ENCODE assay signal across 8 mouse cellular contexts in genomic region chr19:6464306-6465071, GRCm38 (mm10). TPM values are rescaled to one million over a fixed set of nuclear protein-coding genes. Genes with fewer than 3 reads are reported as not detected.
DNase-seq lines count a peak whose midpoint lies in the region; ATAC-seq and TF ChIP-seq lines count a peak whose summit lies in the region.

No protein-coding gene starts in this region.

- no peak overlapping the region for H3K27ac ChIP-seq in lung, embryonic 16.5 days (ENCODE audit: low read length)
- H3K27ac ChIP-seq in forebrain, embryonic 13.5 days: peak overlapping the region; percentile 42
- H3K27ac ChIP-seq in left cerebral cortex, adult 2 months: no peak overlapping the region; the same call in 1 of the 2 replicates
- no peak overlapping the region for H3K27ac ChIP-seq in liver, postnatal 0 days (ENCODE audit: low read depth)
- no peak overlapping the region for H3K27ac ChIP-seq in gastrocnemius, adult 2 months

- intact Hi-C loops in left cerebral cortex, adult 2 months (cut with DNase I): loop anchor here (2.0 kb wide), 1 partner anchor 44 kb away; no protein-coding TSS in a partner anchor
- intact Hi-C loops in gastrocnemius, adult 2 months (cut with DNase I): no loop called here

- DNase-seq in lung, postnatal 36 days: no peak
- peak; percentile 54 to 67 for DNase-seq in left cerebral cortex, adult 2 months (ENCODE audit: extremely low spot score in 1 of 2, low spot score in 2 of 2)
- peak; percentile 73 to 82 for DNase-seq in right cerebral cortex, postnatal 36 days (ENCODE audit: low spot score in 2 of 2)
- no peak for DNase-seq in liver, postnatal 0 days
- no peak for DNase-seq in B cell, adult 2 months
- no peak for DNase-seq in gastrocnemius, adult 2 months

- H3K4me2 ChIP-seq in lung, embryonic 16.5 days (ENCODE audit: low read depth, low read length): no peak overlapping the region
- no peak overlapping the region for H3K4me2 ChIP-seq in forebrain, embryonic 13.5 days
- no peak overlapping the region for H3K4me2 ChIP-seq in liver, postnatal 0 days (ENCODE audit: low read depth, low read length)

- no peak overlapping the region for H3K9ac ChIP-seq in lung, embryonic 16.5 days (ENCODE audit: low read length)
- H3K9ac ChIP-seq in forebrain, embryonic 13.5 days: 0 out of 2 replicates have a peak overlapping the region, but pooled peaks have one; percentile 30
- H3K9ac ChIP-seq in liver, postnatal 0 days (replicated peaks): no peak overlapping the region

- no peak; the same call in 1 of the 2 replicates for TF ChIP-seq CTCF in left cerebral cortex, adult 2 months (IDR thresholded peaks at IDR 0.05)
- no peak for TF ChIP-seq CTCF in liver, postnatal 0 days (IDR thresholded peaks at IDR 0.05; ENCODE audit: low read depth)
- TF ChIP-seq CTCF in gastrocnemius, adult 2 months (IDR thresholded peaks at IDR 0.05): no peak; the same call in 1 of the 2 replicates

- H3K27me3 ChIP-seq in lung, embryonic 16.5 days (ENCODE audit: control insufficient read depth, insufficient read depth, low read depth, low read length): no peaks in the 10 kb centered on the region
- H3K27me3 ChIP-seq in forebrain, embryonic 13.5 days: no peaks in the 10 kb centered on the region
- no peaks in the 10 kb centered on the region for H3K27me3 ChIP-seq in liver, postnatal 0 days (ENCODE audit: insufficient read depth, low read length)

- no peaks in the 10 kb centered on the region for H3K4me1 ChIP-seq in lung, embryonic 16.5 days (replicated peaks; ENCODE audit: control insufficient read depth, insufficient read depth, low read length)
- H3K4me1 ChIP-seq in forebrain, embryonic 13.5 days: peaks cover 28% of the 10 kb centered on the region
- H3K4me1 ChIP-seq in liver, postnatal 0 days (ENCODE audit: insufficient read depth): no peaks in the 10 kb centered on the region

- peak; percentile 43; the same call in 1 of the 2 replicates for ATAC-seq in lung, embryonic 16.5 days (ENCODE audit: low read depth)
- peak; percentile 51 for ATAC-seq in forebrain, embryonic 13.5 days
- ATAC-seq in liver, postnatal 0 days: no peak

- H3K4me3 ChIP-seq in lung, embryonic 16.5 days (ENCODE audit: low read length): no peak overlapping the region
- H3K4me3 ChIP-seq in forebrain, embryonic 13.5 days: no peak overlapping the region
- H3K4me3 ChIP-seq in left cerebral cortex, adult 2 months: no peak overlapping the region
- no peak overlapping the region for H3K4me3 ChIP-seq in liver, postnatal 0 days (ENCODE audit: low read depth, low read length)
- H3K4me3 ChIP-seq in gastrocnemius, adult 2 months: no peak overlapping the region

- TF ChIP-seq EP300 in liver, postnatal 0 days (IDR thresholded peaks at IDR 0.05; ENCODE audit: low read depth): no peak

- 44% methylated on average over 10 of the region's 10 CpGs for WGBS in lung, embryonic 16.5 days
- WGBS in forebrain, embryonic 13.5 days: 46% methylated on average over 10 of the region's 10 CpGs
- WGBS in liver, postnatal 0 days (ENCODE audit: insufficient replicate concordance): 52% methylated on average over 10 of the region's 10 CpGs

- H3K9me3 ChIP-seq in lung, embryonic 16.5 days (ENCODE audit: control insufficient read depth, low read length): no peaks in the 10 kb centered on the region
- H3K9me3 ChIP-seq in forebrain, embryonic 13.5 days (replicated peaks): no peaks in the 10 kb centered on the region
- no peaks in the 10 kb centered on the region for H3K9me3 ChIP-seq in liver, postnatal 0 days (ENCODE audit: low read length)

- H3K36me3 ChIP-seq in lung, embryonic 16.5 days (ENCODE audit: control insufficient read depth, insufficient read depth, low read length): no peaks in the 10 kb centered on the region
- no peaks in the 10 kb centered on the region for H3K36me3 ChIP-seq in forebrain, embryonic 13.5 days (ENCODE audit: poor library complexity, severe bottlenecking)
- H3K36me3 ChIP-seq in liver, postnatal 0 days (replicated peaks; ENCODE audit: insufficient read depth, low read length): no peaks in the 10 kb centered on the region

RNA-seq across cellular contexts. Expression of gene Nrxn2, which starts 46.0 kb away (rescaled TPM):
- 0.88 and 1.0 TPM in 2 replicates for polyA plus RNA-seq in lung, embryonic 16.5 days (2015; fragmentation: Nextera tagmentation; extraction: Ambion mirVana)
- polyA plus RNA-seq in forebrain, embryonic 13.5 days (2015; fragmentation: Nextera tagmentation; extraction: Ambion mirVana): 16.9 and 18.1 TPM in 2 replicates
- total RNA-seq in left cerebral cortex, adult 2 months (2021): 100 to 1,000 TPM; 618 to 620 TPM
- polyA plus RNA-seq in liver, postnatal 0 days (2015; fragmentation: Nextera tagmentation; extraction: Ambion mirVana): 0.96 and 0.97 TPM in 2 replicates
- total RNA-seq in gastrocnemius, adult 2 months (2021): 1 to 10 TPM in 1 of 2 experiments, under 1 TPM in 1; 0.77 to 2.0 TPM

Comparison
In these comparisons a context has a peak if more than half of its experiments do, and no peak if none do; other contexts are left out.
1. DNase-seq: peak in left cerebral cortex, adult 2 months (2 of 2) and right cerebral cortex, postnatal 36 days (2 of 2); none in lung, postnatal 36 days (single experiment), liver, postnatal 0 days (single experiment), B cell, adult 2 months (0 of 2) and gastrocnemius, adult 2 months (single experiment).